Mouse (Mus musculus) left cerebral cortex, adult 2 months (tissue): ENCODE results near the gene Faf1. TPM values are rescaled to one million over a fixed set of nuclear protein-coding genes. Genes with fewer than 3 reads are reported as not detected.

Source experiments
- DNase-seq, 2 experiments: peaks; one replicate each; pipeline ENCODE4 v3.0.0; 2021 to 2022; ENCODE audit warnings: low spot score in 2 of 2, mixed read lengths in 1 of 2; ENCODE audit errors: extremely low spot score in 1 of 2
- H3K27ac ChIP-seq: fragments of 200-600 bp; 2 replicates; pipeline ENCODE4 v1.8.1; 2022
- H3K4me3 ChIP-seq: fragments of 200-600 bp; 2 replicates; pipeline ENCODE4 v1.8.1; 2022
- CTCF ChIP-seq: fragments of 200-600 bp; IDR thresholded peaks from 2 replicates; pipeline ENCODE4 v1.8.1; 2022; ENCODE audit warnings: antibody characterized with exemption, mild to moderate bottlenecking, moderate library complexity
- intact Hi-C: fragments of 180-260 bp; cut with DNase I; formaldehyde crosslinking; loops from one replicate; pipeline ENCODE4 v1.15.1; 2025
- total RNA-seq, 2 experiments: library from RNA; stranded (reverse); gene quantifications; 2 replicates each; pipeline ENCODE4 v1.2.3; 2021

The Faf1 gene
- total RNA-seq, 2 experiments from 2014 or later, result 24.0 to 24.3 TPM

- intact Hi-C loops, result loop anchor here (5.0 kb wide), 1 partner anchor 303 kb away; no protein-coding TSS in a partner anchor
- TF ChIP-seq CTCF, result no peak
Measured at GRCm38 (mm10) chr4:109984496-109985423, 308.4 kb downstream of the Faf1 start.

GRCm38 (mm10) chr4:109985424-109986172 is 309.2 kb downstream of the Faf1 start:
- DNase-seq, result no peak
- H3K27ac ChIP-seq, result no peak overlapping the region
- intact Hi-C loops, result no loop called here
- TF ChIP-seq CTCF, result no peak
- no peak overlapping the region for H3K4me3 ChIP-seq

More at GRCm38 (mm10) chr4:109984496-109985423, 308.4 kb downstream of the Faf1 start:
- DNase-seq, result no peak
- Histone ChIP-seq H3K27ac (no peak overlapping the region), H3K4me3 (no peak overlapping the region)

- H3K27ac ChIP-seq, result no peak overlapping the region
- DNase-seq, result no peak
- no peak overlapping the region for H3K4me3 ChIP-seq
- intact Hi-C loops, result no loop called here
- no peak for TF ChIP-seq CTCF
Measured at GRCm38 (mm10) chr4:109986301-109986700, 309.9 kb downstream of the Faf1 start.

- intact Hi-C loops, result no loop called here
- no peak for TF ChIP-seq CTCF
- Histone ChIP-seq H3K27ac (no peak overlapping the region), H3K4me3 (no peak overlapping the region)
- DNase-seq, result no peak
Measured at GRCm38 (mm10) chr4:109986748-109987355, 310.5 kb downstream of the Faf1 start.

- H3K27ac ChIP-seq, result no peak overlapping the region
Measured at GRCm38 (mm10) chr4:109987560-109988362, 311.4 kb downstream of the Faf1 start.

GRCm38 (mm10) chr4:109988411-109988810 is 312.0 kb downstream of the Faf1 start:
- DNase-seq, result no peak
- no peak for TF ChIP-seq CTCF
- intact Hi-C loops, result no loop called here
- H3K27ac ChIP-seq, result no peak overlapping the region
- no peak overlapping the region for H3K4me3 ChIP-seq

More at GRCm38 (mm10) chr4:109987560-109988362, 311.4 kb downstream of the Faf1 start:
- DNase-seq, result no peak
- TF ChIP-seq CTCF, result no peak
- no peak overlapping the region for H3K4me3 ChIP-seq
- intact Hi-C loops, result no loop called here

GRCm38 (mm10) chr4:109989213-109989612 is 312.8 kb downstream of the Faf1 start:
- no peak overlapping the region for H3K4me3 ChIP-seq
- no peak overlapping the region for H3K27ac ChIP-seq
- DNase-seq, result no peak
- intact Hi-C loops, result no loop called here
- peak; percentile 11; the same call in 1 of the 2 replicates for TF ChIP-seq CTCF

- intact Hi-C loops, result no loop called here
- H3K4me3 ChIP-seq, result no peak overlapping the region
- H3K27ac ChIP-seq, result no peak overlapping the region
- no peak for DNase-seq
- TF ChIP-seq CTCF, result no peak
Measured at GRCm38 (mm10) chr4:110006044-110006443, 329.7 kb downstream of the Faf1 start.

Other genes starting within 250 kb of the Faf1 start
- 100 to 1,000 TPM; 206 to 213 TPM for gene Rnf11, start 191.9 kb upstream of the Faf1 start, total RNA-seq
- not detected for gene 4930522H14Rik, start 145.3 kb upstream of the Faf1 start, total RNA-seq
- 1 to 10 TPM; 3.4 to 4.5 TPM for gene Cdkn2c, start 9.4 kb upstream of the Faf1 start, total RNA-seq